Mouse (Mus musculus) cortical plate, adult 2 months (tissue): Measurements from ENCODE around the gene Tub.

Experiments used
- CTCF ChIP-seq: fragments of 200-500 bp; IDR thresholded peaks from 2 replicates; pipeline ENCODE4 v1.5.1; 2011; ENCODE audit warnings: mild to moderate bottlenecking, control low read depth, low read length; ENCODE audit not compliant: insufficient read depth; ENCODE audit errors: extremely low read depth
- POLR2A ChIP-seq: fragments of 200-500 bp; IDR thresholded peaks from 2 replicates; pipeline ENCODE4 v1.6.1; 2011; ENCODE audit warnings: mild to moderate bottlenecking, low read length, control low read depth; ENCODE audit not compliant: insufficient read depth; ENCODE audit errors: extremely low read depth

DNA sequence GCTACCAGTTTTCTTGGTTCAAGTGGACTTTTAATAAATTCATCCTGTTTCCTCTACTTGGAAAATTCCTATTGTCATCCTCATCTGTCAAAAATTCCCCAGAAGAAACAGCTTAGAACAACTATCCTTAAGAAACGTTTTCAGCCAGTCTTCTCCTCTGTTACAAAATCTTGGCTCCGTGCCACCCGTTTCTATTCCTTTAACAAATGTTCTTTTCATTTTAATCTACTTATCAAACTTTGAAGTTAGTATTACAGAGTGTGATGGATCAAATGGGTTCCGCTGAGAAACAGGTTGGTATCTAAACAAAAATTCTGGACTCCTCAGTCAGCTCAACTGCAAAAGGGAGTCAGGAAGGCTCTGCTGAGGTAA, 133.7 kb downstream of the Tub start:
- TF ChIP-seq POLR2A (no peak), CTCF (no peak)
